Mouse (Mus musculus) spleen, adult 18-20 months (tissue): ENCODE results near the gene Gm10663.

ENCODE experiments used
- DNase-seq, 2 experiments: peaks; one replicate each; pipeline ENCODE4 v3.0.0; 2022; ENCODE audit warnings: mixed read lengths in 2 of 2

Gm10663 gene

DNA sequence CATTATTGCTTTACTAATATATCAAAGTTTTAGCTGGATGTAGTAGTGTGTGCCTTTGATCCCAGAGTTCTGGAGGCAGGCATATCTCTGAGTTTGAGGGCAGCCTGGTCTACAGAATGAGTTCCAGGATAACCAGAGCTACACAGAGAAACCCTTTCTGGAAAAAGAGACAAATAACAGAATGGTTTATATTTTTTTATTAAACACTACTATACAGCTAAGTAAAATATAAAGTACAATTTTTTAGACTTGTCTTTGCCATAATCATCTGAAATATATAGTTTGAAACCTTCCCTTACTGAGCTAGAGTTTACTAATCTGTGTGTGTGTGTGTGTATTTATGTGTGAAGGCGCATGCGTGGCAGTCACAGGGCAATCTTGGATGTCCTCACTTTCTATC, at the start of gene Gm10663:
Gene Gm10663, plus strand, starts transcription at position 301 of the 400 bp plus-strand sequence.
- no peak for DNase-seq

DNA sequence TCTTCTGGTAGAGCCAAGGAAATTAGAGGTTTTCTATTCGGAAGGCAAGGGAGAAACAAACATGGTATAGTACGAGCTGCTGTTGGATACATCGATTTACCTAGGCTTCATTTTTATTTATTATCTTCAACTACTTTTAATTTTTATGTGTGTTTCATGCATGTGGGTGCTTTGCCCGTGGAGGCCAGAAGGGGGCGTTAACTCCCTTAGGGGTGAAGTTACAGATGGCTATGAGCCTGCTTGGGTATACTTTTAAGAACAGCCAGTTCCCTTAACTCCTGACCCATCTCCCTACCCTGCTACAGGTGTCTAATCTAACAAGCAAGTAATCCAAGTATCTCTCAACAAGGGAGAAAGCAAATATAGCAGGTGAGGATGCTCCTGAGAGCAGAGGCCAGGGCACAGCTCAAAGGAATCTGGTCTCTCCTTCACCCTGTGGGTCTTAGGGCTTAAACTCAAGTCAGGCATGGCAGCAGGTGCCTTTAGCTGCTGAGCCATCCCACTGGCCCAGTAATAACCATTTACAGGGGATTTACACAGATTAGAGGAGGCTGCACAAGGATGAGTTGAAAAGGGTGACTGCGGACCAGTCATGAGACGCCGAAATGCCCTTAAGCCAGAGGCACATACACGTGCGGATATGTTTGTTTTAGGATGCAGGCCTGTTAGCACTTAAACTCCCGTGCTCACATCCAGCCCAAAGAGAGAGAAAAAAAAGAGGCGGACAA, 45.7 kb upstream of the Gm10663 start:
- no peak for DNase-seq

GRCm38 (mm10) chr8:65029776-65030175, 45.1 kb upstream of the Gm10663 start:
- DNase-seq, result no peak

DNA sequence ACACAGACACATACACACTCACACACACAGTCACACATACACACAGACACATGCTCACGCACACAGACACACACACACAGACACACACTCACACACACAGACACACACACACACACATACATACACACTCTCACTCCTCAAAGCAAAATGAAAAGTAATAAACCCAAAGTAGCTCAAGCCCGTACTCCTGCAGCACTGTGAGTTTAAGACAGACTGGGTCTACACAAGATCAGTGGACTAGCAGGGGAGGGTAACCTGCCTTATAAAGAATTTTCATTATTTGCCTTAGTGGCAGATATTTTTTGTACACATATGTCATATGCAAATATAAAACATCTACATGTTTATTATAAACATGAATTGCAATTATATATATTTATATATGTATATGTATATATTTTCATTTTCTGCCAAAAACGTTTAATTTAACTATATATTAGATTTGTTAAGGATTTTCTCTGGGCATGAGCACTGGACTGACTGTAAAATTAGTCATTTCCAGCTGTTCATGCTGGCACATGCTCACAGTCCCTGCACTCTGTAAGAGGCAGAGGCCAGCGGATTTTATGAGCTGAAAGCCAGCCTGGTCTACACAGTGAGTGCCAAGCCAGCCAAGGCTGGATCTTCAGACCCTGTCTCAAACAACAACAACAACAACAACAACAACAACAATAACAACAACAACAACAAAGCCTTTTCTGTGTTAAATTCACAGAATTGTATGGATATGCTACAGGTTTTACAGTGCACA, 43.9 kb upstream of the Gm10663 start:
- no peak for DNase-seq

DNA sequence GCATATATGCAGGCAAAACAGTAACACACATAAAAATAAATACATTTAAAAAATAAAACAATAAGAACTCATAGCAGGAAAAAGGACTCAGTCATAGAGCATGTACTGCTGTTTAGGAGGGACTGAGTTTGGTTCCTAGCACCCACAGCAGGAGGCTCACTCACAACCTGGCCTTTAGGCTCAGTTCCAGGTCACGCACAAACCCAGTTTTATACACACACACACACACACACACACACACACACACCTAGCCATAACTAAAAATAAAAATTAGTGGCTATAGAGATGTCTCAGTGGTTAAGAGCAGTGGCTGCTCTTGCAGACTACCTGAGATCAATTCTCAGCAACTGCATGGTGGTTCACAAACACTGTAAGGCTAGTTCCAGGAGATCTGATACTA, 42.7 kb upstream of the Gm10663 start:
- no peak for DNase-seq

- no peak for DNase-seq
Observed at GRCm38 (mm10) chr8:65033056-65033455, 41.8 kb upstream of the Gm10663 start.

DNA sequence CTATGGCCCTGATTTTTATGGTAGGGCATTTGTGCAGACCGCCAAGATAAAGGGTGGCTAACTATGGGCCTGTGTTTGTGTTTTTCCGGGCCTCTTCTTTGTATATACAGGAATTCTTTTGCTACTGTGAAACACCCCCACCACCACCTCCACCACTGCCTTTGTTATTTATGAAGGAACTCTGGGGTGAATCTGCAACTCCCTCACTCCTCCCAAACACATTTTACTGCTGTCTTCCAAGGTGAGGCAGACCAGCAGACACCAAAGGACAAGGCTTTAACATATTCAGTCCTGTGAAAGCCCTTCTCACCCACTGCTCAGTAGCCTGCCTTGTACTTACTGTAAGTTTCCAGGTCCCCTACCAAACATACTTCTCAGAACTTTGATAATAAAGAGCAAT, 40.7 kb upstream of the Gm10663 start:
- DNase-seq, result no peak

DNA sequence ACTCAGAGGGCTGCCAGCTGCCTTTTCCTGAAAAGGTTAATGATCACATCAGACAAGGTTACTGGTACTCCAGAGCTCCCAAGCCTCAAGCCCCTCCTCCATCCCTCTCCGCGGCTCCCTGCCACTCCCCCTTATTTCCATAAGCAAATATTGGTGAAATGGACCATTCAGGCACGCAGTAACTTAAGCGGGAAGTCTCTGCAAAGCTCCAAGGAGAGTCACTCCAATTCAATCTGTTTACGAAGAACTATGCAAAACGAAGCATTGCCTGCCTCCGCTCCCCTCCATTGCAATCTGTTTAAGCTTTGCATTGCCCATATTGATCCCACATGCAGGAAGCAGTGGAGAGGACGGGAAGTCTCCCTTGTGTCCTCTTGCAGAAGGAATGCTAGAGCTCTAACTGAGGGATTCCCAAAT, 37.7 kb upstream of the Gm10663 start, which contains the start of gene Apela:
Gene Apela, minus strand, starts transcription at position 220 of the 417 bp plus-strand sequence.
- DNase-seq, result no peak

DNA sequence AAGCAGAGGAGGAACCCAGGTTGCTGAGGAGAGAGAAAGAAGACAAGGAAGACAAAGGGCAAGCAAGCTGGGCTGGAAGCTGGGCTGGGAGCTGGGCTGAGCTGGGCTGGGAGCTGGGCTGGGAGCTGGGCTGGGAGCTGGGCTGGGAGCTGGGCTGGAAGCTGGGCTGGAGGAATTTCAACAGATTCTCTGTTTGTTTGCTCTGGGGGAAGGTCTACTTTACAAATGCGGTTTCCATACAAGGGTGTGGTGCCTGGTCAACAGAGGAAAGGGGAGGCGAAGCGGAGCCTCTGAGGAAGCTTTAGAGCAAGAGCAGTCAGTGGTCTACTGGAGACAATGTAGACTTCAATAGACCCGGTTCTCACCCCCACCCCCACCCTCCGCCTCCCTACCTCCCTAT, 28.3 kb upstream of the Gm10663 start:
- no peak for DNase-seq

GRCm38 (mm10) chr8:65047193-65047592, 27.6 kb upstream of the Gm10663 start:
- no peak for DNase-seq

DNA sequence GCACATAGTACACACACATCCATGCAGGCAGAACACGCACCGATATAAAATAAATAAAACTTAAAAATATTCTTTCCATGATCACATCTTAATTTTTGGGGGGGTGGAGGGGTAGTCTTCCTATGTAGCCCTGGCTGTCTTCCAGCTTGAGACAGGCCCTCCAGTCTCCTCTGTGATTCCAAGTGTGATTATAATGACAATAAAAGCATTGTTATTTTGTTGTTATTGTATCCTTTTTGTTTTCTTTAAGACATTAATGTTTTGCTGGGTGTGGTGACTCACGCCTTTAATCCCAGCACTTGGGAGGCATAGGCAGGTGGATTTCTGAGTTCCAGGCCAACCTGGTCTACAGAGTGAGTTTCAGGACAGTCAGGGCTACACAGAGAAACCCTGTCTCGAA, 27.0 kb upstream of the Gm10663 start:
- DNase-seq, result no peak

DNA sequence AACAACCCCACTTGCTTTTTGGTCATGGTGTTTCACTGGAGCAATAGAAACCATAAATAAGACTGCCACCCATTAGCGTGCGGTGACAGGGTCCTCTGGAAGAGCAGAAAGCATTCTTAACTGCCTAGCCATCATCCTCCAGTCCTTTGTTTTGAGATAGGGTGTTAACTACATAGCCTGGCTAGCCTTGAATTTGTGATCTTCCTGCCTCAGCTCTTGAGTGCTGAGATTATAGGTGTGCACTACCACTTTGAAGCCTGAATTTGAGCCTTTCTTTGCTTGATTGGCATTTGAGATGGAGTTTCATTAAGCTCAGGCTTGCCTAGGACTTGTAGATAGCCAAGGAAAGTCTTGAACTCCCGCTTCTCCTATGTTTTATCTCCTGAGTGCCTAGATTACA, 21.3 kb upstream of the Gm10663 start:
- DNase-seq, result no peak

- DNase-seq, result no peak
Observed at GRCm38 (mm10) chr8:65053968-65054367, 20.9 kb upstream of the Gm10663 start.

- no peak for DNase-seq
Observed at GRCm38 (mm10) chr8:65056722-65057121, 18.1 kb upstream of the Gm10663 start.

GRCm38 (mm10) chr8:65062195-65062594, 12.6 kb upstream of the Gm10663 start:
- DNase-seq, result no peak

- DNase-seq, result no peak
Observed at GRCm38 (mm10) chr8:65064071-65064470, 10.8 kb upstream of the Gm10663 start.

DNA sequence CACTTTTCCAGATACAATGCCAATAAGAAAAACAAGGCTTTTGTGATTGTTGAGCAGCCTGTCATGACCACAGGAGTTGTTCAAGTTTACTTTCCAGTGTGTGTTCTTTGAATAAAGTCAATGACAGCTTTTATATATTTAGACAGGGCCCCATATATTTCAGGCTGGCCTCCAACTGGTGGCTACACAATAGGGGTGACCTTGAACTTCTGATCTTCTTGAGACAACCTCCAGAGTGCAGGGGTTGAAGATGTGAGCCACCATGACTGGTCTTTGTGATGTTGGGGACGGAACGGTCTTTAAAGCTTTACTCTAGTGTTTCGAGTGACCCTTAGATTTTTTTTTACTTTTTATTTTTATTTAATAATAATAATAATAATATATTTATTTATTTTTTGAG, 9.2 kb upstream of the Gm10663 start:
- DNase-seq, result no peak

- DNase-seq, result no peak
Observed at GRCm38 (mm10) chr8:65067031-65067430, 7.8 kb upstream of the Gm10663 start.

DNA sequence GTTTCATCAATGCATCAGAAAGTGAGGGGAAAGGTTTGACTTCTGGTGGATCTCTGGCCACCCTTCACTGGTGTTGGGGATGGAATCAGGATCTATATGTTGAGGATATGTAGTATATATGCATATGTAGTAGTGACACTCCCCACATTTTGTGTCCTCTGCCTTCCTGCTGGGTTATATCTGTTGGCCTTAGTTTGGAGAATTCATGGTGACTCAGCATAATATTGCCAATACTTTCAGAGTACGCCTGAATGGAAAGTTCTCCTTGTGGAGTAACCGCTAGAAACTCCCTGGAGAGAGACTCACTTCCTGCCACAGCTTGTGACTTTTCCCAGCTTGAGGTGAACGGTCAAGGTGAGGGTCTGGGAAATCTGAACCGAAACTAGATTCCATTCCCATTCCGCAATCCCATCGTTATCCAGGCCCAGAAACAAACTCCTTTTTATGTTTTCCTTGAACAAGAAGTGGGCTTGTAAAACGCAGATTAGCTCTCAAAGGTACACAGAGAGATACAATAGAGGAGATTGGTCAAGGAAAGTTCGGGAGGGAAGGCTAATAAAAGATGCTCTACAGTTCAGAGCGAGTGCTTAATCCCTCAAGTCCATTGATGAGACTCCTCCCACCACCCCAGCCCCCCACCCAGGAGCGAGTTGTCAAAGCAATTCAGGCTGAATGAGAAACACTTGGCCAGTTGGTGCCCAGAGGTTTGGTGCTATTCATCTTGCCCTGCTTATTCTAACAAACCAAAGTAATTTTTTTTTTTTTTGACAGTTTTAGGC, 7.0 kb upstream of the Gm10663 start:
- DNase-seq, result no peak

DNA sequence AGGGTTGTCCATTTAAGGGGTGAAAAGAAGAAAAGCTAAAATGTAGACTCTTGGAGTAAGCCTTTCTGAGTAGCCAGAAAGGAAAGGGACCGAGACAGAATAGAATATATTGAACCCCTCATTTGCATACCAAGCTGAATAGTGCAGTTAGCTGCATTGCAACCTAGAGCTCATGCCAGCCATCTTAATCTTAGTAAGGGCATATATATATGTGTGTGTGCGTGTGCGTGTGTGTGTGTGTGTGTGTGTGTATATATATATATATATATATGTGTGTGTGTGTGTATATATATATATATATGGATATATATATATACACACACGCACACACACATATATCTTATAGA, 6.4 kb upstream of the Gm10663 start:
- no peak for DNase-seq

DNA sequence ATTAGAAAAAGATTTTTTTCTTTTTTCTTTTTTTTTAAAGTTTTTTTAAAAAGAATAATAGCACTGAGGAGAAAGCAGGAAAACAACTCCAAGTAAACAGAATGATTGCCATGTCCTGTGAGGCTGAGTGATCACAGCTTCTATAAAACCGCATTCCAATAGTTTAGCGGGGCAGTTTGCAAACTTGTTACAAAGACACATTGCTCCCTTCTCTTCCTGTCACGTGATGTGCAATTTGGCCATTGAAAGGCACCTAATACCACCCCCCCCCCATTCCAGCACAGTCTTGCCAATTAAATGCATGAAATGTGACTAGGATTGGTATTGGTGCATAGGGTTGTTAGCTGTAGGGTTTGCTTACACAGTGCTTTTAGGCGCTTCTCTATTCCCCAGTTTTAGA, 3.8 kb upstream of the Gm10663 start:
- DNase-seq, result no peak

- DNase-seq, result no peak
Observed at GRCm38 (mm10) chr8:65080731-65081130, 5.9 kb downstream of the Gm10663 start.

DNA sequence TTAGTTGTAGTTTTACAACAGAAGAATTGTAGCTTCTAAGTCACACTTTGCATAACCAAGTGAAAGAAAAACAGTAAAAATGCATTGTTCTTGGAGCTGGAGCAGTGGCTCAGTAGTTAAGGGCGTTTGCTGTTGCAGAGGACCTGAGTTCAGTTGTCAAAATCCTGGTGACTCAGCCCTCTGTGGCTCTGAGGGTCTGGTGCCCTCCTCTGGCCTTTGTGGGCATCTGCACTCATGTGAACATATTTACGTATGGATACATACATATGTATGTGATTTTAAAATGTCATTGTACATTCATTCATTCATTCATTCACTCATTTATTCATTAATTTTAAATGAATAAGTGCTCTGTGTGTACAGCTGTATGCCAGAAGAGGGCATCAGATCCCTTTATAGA, 10.8 kb downstream of the Gm10663 start:
- DNase-seq, result no peak

DNA sequence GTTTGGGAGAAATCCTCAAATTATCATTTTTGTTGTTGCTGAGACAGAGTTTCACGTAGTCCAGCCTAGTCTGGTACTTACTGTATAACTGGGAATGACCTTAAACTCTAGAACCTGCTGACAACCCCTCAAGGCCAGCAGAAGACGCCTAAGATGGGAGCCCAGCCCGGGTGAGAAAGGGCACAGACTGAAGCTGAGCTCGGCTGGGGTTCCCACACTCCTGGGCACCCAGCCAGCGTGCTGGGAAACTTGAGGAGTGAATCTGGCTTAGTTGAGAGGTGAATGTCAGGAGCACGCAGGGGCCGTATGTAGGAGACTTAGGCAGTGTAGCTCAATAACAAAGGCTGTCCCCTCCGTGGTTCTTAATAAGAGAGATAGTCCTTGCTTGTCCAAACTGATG, 12.9 kb downstream of the Gm10663 start:
- DNase-seq, result no peak
